Mouse (Mus musculus) CD4-positive, CD25-positive, alpha-beta regulatory T cell (primary cell): ENCODE data around the gene Helb. TPM values are rescaled to one million over a fixed set of nuclear protein-coding genes. Genes with fewer than 3 reads are reported as not detected.

Source experiments
- polyA plus RNA-seq: library from polyadenylated mRNA; unstranded; fragments of 100-300 nt; shearing (Covaris generic); gene quantifications from one replicate; pipeline ENCODE4 v1.2.1, GENCODE M21; 2017

Gene Helb
- polyA plus RNA-seq: 19.5 TPM

GRCm38 (mm10) chr10:120112507-120113396 lies at the start of gene Helb:
Gene Helb, minus strand, starts transcription at chr10:120112987.

Other genes with a start within 250 kb of the Helb start
- 141 TPM for gene Tmbim4, start 88.6 kb upstream of the Helb start, polyA plus RNA-seq
- gene Irak3, start 89.1 kb upstream of the Helb start, polyA plus RNA-seq: 5.5 TPM
- gene Llph, start 114.1 kb upstream of the Helb start, polyA plus RNA-seq: 98.6 TPM